Mouse (Mus musculus): Measurements from ENCODE around the gene Sac3d1.

- TF ChIP-seq CTCF (conservative IDR thresholded peaks at IDR 0.05; ENCODE audit: low read length), result no peak
- TF ChIP-seq POU5F1 (IDR thresholded peaks at IDR 0.05; ENCODE audit: borderline replicate concordance, low read length), result no peak
Observed at GRCm38 (mm10) chr19:6116113-6116850, 2.2 kb downstream of the Sac3d1 start.

Data from E14TG2a.4 (cell line).